Mouse (Mus musculus): ENCODE results near the gene Hoxa9.

DNA sequence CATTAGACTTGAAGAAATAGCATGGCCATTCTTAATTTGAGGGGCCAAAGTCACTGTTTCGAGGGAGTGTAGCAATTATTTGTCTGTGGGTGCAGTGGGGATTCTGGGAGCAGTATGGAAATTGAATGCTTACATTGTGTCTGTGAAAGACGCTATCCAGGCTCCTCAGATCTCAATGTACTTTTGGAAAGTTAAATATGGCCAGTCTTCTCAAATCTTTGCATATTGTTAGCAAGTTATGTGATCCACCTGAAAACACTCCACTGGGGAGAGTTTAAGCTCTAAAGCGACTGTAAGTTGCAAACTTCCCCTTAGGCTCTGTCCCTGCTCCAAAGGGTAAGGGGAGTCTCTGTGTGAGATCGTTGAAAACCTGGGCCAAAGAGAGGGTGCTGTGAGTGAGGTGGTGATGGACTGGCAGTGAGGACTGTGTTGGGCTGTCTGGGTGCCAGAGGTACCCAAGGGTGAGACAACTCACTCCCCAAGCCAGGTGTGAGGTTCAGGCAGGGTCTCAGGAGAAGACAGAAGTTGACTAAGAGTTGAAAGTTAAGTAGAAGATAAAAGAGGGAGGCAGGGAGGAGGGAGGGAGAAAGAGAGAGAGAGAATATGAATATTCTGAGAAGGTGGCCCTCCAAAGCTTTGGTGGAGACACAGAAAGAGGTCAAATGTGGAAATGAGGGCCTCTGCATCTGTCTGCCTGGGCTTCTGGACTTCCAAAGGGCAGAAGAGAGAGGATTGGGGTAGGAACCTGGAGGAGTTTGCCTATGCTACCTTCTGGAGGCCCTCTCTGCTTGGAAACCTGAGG lies 23.8 kb downstream of the Hoxa9 start:
- no peak for TF ChIP-seq HCFC1 (IDR thresholded peaks at IDR 0.05; ENCODE audit: borderline replicate concordance, insufficient read depth, low read length)
- TF ChIP-seq ZNF384 (IDR thresholded peaks at IDR 0.05; ENCODE audit: low read depth, low read length), result no peak
- TF ChIP-seq CHD2 (IDR thresholded peaks at IDR 0.05; ENCODE audit: low read depth, low read length), result no peak
- no peak for TF ChIP-seq ZC3H11A (IDR thresholded peaks at IDR 0.05; ENCODE audit: borderline replicate concordance, low read depth, low read length)
- no peak for TF ChIP-seq MAFK (IDR thresholded peaks at IDR 0.05; ENCODE audit: insufficient read depth, low read depth, low read length)
